Mouse (Mus musculus): ENCODE measurements around the gene Wnt5b. TPM values are rescaled to one million over a fixed set of nuclear protein-coding genes. Genes with fewer than 3 reads are reported as not detected.
A peak's percentile ranks its signal among the peaks of the same experiment; 100 is the strongest.
"Not testable (repeated sequence)": the region's sequence is repeated elsewhere in the genome, so short reads cannot be mapped to it uniquely, and the experiment has no call there.

The Wnt5b gene
- total RNA-seq, 1 experiment from 2014 or later: 0.48 TPM

GRCm38 (mm10) chr6:119491006-119491405 is 53.1 kb downstream of the Wnt5b start:
- ATAC-seq (replicated peaks; ENCODE audit: insufficient number of reproducible peaks, low FRiP score, low TSS enrichment, poor library complexity, severe bottlenecking): no peak

DNA sequence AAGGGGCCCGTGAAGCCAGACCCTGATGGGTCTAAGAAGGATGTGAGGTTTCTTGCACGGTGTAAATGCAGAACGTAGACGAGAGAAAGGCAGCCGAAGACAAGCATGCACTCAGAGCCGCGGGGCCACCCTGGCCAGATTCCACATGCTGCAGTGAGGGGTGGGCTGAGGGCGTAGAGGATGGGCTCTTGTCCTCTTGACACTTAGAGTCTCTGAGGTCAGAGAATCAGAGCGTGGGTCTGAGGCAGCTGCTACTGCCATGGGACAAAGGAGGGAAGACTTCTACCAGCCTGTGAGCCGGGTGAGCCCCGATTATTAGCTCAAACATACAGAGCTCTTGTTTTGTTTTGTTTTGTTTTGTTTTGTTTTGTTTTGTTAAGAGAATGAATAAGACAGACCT is 53.6 kb downstream of the Wnt5b start:
- ATAC-seq (replicated peaks; ENCODE audit: insufficient number of reproducible peaks, low FRiP score, low TSS enrichment, poor library complexity, severe bottlenecking): no peak

DNA sequence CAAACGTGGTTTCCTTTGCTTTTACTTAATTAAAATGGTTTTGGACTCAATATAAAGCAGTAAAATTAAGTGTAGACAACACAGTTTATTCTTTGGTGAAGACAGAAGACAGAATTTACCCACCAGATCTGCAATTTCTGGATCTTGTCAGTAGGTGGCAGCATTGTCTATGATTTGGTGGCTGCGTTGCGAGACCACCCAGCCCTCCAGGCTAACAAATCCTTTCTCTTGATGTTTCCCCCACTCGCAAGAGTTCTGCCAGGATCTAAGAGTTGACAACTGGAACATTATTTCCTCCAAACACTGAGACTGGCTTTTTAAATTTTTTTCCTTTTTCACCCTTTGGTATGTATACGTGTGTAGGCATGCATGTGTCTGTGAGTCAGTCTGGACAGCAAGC is 54.4 kb downstream of the Wnt5b start:
- no peak for ATAC-seq (replicated peaks; ENCODE audit: insufficient number of reproducible peaks, low FRiP score, low TSS enrichment, poor library complexity, severe bottlenecking)

- no peak for ATAC-seq (replicated peaks; ENCODE audit: insufficient number of reproducible peaks, low FRiP score, low TSS enrichment, poor library complexity, severe bottlenecking)
These were observed 56.5 kb downstream of the Wnt5b start for GRCm38 (mm10) chr6:119487619-119488018.

DNA sequence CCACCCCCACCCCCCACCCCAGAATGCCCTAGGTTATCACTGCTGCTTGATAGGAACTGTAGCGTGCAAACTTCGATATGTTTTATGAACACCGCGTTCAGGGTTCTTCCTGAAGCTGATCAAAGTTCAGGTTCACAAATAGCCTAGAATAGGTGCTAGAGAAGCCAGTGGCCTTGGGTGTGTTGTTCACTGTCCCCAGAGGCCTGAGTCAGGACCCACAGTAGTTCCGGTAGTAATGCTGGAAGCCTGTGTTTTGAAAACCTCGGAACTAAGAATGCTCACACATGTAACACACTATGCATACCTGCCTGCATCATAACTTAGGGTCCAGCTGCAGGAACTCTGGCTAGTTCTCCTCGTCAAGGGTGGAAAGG is 57.1 kb downstream of the Wnt5b start:
- ATAC-seq (replicated peaks; ENCODE audit: insufficient number of reproducible peaks, low FRiP score, low TSS enrichment, poor library complexity, severe bottlenecking): no peak

GRCm38 (mm10) chr6:119486381-119487084 is 57.6 kb downstream of the Wnt5b start:
- no peak for ATAC-seq (replicated peaks; ENCODE audit: insufficient number of reproducible peaks, low FRiP score, low TSS enrichment, poor library complexity, severe bottlenecking)

DNA sequence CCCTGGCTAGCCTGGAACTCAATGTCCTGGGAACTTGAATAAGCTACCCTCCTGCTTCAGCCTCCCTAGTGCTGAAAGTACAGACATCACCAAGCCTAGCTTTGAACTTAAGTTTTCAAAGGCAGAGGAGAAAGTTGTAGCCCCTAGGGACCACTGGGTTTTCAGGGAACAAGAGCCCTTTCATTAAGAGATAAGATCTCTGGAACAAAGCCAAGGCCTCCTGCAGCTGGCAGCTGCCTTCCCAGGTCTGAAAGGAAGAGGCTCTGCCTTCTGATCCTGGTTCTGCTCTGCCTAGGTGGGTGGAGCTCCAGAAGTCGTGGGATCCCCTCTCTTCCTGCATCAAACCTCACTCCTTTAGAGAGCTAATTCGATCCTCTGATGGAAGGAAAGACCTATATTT is 58.7 kb downstream of the Wnt5b start:
- ATAC-seq (replicated peaks; ENCODE audit: insufficient number of reproducible peaks, low FRiP score, low TSS enrichment, poor library complexity, severe bottlenecking): no peak

- no peak for ATAC-seq (replicated peaks; ENCODE audit: insufficient number of reproducible peaks, low FRiP score, low TSS enrichment, poor library complexity, severe bottlenecking)
These were observed 61.1 kb downstream of the Wnt5b start for GRCm38 (mm10) chr6:119482958-119483600.

- ATAC-seq (replicated peaks; ENCODE audit: insufficient number of reproducible peaks, low FRiP score, low TSS enrichment, poor library complexity, severe bottlenecking): not testable (repeated sequence)
These were observed 62.3 kb downstream of the Wnt5b start for GRCm38 (mm10) chr6:119481741-119482390.

GRCm38 (mm10) chr6:119480706-119481331 is 63.3 kb downstream of the Wnt5b start:
- ATAC-seq (replicated peaks; ENCODE audit: insufficient number of reproducible peaks, low FRiP score, low TSS enrichment, poor library complexity, severe bottlenecking): peak; percentile 22; the same call in 1 of the 2 replicates

DNA sequence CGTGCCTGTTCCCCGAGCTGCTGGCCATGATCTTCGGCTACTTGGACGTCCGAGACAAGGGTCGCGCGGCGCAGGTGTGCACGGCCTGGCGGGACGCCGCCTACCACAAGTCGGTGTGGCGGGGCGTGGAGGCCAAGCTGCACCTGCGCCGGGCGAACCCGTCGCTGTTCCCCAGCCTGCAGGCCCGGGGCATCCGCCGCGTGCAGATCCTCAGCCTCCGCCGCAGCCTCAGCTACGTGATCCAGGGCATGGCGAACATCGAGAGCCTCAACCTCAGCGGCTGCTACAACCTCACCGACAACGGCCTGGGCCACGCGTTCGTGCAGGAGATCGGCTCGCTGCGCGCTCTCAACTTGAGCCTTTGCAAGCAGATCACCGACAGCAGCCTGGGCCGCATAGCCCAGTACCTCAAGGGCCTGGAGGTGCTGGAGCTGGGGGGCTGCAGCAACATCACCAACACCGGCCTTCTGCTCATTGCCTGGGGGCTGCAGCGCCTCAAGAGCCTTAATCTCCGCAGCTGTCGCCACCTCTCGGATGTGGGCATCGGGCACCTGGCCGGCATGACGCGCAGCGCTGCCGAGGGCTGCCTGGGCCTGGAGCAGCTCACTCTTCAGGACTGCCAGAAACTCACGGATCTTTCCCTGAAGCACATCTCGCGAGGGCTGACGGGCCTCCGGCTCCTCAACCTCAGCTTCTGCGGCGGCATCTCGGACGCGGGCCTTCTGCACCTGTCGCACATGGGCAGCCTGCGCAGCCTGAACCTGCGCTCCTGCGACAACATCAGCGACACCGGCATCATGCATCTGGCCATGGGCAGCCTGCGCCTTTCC is 64.1 kb downstream of the Wnt5b start:
- 0 out of 2 replicates have a peak, but pooled peaks have one; percentile 4 for ATAC-seq (replicated peaks; ENCODE audit: insufficient number of reproducible peaks, low FRiP score, low TSS enrichment, poor library complexity, severe bottlenecking)

DNA sequence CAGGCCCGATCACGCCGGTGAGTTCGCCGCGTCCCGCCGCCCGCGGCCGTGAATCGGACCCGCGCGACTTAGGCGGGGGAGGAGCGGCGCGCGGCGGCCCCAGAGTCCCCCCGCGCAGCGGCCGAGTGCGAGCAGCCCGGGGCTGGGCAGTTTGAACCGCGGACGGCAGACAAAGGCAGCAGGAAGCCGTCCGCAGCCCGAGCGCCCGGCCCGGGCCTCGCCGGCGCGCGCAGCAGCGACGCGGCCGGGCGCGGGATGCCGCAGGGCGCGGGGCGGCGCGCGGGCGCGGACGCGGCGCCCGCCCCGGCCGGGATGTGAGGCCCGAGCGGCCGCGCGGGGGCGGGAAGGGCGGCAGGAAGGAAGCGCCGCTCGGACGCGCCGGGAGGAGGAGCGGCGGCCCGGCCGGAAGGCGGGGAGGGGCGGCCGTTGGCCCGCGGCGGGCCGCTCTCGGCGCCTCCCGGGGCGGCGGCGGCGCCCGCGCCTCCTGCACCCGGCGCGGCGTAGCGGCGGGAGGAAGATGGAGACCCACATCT is 64.7 kb downstream of the Wnt5b start, which contains the start of gene Fbxl14:
Gene Fbxl14 (plus strand): TSS at position 326 of the 533 bp plus-strand sequence.
- ATAC-seq (replicated peaks; ENCODE audit: insufficient number of reproducible peaks, low FRiP score, low TSS enrichment, poor library complexity, severe bottlenecking): no peak

DNA sequence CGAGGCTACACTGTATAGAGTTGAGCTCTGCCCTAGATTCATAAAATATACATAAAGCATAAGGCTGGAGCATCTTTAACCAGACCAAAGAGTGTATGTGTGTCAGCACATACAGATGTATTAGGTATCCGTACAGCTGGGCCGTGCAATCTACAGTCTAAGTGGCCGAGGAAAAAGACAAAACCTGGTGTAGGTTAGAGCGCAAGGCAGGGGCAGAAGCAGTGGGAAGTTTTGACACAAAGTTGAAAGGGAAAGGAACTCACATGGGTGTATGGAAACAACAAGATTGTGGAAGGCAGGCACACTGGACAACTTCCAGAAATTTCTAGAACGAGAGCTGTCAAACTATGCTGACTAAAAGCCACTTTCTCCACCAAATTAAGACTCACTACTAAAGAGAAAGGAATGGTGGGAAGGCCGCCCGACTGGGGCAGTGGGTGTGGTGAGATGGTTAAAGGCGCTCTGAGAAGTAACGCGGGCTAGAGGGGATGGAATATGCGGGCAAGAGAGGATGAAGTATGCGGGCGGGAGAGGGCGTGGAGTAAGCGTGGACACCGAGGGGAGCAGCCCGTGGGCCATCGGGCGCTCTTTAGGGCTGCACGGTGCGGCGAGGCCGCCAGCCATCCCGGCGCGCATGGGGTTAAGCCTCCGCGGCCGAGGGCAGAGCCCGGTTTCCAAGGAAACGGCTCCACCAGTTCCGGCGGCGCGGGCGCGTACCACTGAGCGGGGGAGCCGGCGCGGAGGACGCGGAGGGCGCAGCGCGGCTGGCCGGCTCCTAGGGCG is 65.4 kb downstream of the Wnt5b start:
- ATAC-seq (replicated peaks; ENCODE audit: insufficient number of reproducible peaks, low FRiP score, low TSS enrichment, poor library complexity, severe bottlenecking): peak; percentile 63

DNA sequence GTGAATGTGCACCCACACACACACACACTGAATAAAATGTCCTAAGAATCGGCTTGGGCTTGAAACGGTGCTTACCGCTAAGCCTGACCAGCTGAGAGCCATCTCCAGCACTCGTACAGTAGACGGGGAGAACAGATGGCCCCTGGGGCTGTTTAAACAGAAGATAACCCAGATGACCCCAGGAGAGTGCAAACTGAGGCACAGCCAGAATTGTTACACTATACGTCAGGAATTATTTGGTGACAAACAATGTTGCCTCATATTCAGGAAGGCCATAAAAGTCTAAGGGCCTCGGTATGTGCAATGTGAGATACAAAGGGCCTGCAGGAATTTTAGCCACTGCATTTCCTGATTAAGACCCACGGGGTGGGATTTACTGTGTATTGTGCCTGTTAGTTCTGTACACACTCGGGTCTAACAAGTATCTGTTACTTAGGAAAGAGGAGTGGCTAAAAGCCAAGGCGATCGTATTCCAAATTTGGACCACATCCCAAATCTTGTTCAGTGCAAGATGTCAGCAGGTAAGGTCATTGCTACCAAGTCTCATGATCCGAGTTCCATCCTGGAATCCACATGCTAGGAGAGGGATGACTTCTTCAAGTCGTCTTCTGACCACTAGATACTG is 66.3 kb downstream of the Wnt5b start:
- ATAC-seq (replicated peaks; ENCODE audit: insufficient number of reproducible peaks, low FRiP score, low TSS enrichment, poor library complexity, severe bottlenecking): no peak

DNA sequence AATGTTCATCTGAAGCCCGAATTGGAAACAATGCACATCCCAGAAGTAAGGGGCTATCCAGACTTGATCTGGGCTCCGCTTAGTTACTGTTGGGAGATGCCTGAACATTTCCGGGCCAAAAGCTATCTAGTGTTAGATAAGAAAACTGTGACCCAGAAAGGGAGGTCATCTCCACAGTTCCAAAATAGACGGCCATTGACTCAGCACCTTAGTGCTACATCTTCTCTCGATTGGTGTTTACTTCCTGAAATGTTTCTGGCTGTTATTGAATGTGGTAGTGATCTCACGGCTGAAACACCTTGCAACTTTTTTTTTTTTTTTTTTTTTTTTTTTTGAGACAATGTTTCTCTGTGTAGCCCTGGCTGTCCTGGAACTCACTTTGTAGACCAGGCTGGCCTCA is 68.2 kb downstream of the Wnt5b start:
- no peak for ATAC-seq (replicated peaks; ENCODE audit: insufficient number of reproducible peaks, low FRiP score, low TSS enrichment, poor library complexity, severe bottlenecking)

GRCm38 (mm10) chr6:119473992-119474391 is 70.2 kb downstream of the Wnt5b start:
- ATAC-seq (replicated peaks; ENCODE audit: insufficient number of reproducible peaks, low FRiP score, low TSS enrichment, poor library complexity, severe bottlenecking): no peak

DNA sequence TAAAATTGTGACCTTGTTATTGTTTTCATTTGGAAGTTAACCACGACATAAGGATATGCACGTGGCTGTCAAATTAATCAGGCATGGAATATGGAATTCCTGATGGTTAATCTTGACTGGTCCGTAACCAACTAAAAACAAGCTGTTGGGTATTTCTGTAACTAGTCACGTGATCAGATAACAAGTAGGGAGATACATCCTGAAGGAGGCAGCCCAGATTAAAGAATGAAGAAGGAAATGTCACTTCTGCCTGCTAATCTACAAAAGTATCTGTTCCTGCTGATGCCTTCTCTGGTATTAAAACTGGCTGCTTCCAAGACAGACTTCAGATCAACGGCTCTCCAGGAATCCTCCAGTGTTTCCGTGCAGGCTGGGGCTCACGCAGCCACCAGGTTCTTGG is 70.7 kb downstream of the Wnt5b start:
- ATAC-seq (replicated peaks; ENCODE audit: insufficient number of reproducible peaks, low FRiP score, low TSS enrichment, poor library complexity, severe bottlenecking): no peak

All from monocyte, adult 5-6 weeks (primary cell).